Mouse (Mus musculus) liver, embryonic 14.5 days (tissue): ENCODE measurements at regions not wholly inside any gene's neighbourhood (a gene's known extent, or its start where the extent isn't known, plus 50 kb on each side); places are given as distances from the start of the nearest gene placed in this dataset.

ENCODE experiments used
- ATAC-seq: fragments of 200-750 bp; cut with Nextera tagmentation; 2 replicates; pipeline ENCODE4 v1.8.0; 2017; ENCODE audit warnings: moderate number of reproducible peaks, mild to moderate bottlenecking, moderate library complexity; ENCODE audit not compliant: insufficient read depth
- DNase-seq, 3 experiments: peaks; one replicate each; pipeline ENCODE4 v3.0.0-alpha.2; 2012 to 2013; ENCODE audit warnings: low read depth in 3 of 3, low spot score in 3 of 3
- H3K27ac ChIP-seq: fragments of 300-500 bp; sonication (generic); 2 replicates; pipeline ENCODE4 v1.5.1; 2014; ENCODE audit warnings: moderate library complexity, mild to moderate bottlenecking, control low read depth, inconsistent platforms
- H3K27me3 ChIP-seq: fragments of 300-500 bp; sonication (generic); 2 replicates; pipeline ENCODE4 v1.6.1; 2014; ENCODE audit warnings: mild to moderate bottlenecking, low read length, moderate library complexity; ENCODE audit not compliant: control insufficient read depth, insufficient read depth
- H3K36me3 ChIP-seq: fragments of 300-500 bp; sonication (generic); replicated peaks from 2 replicates; pipeline ENCODE4 v1.6.1; 2014; ENCODE audit warnings: low read depth; ENCODE audit not compliant: control insufficient read depth, insufficient read depth
- H3K4me1 ChIP-seq, 2 experiments: fragments of 200-500 bp in 1 of 2; fragments of 300-500 bp in 1 of 2; sonication (generic) in 1 of 2; replicated peaks; 2 replicates each; pipeline ENCODE4 v1.6.1; 2012 to 2014; ENCODE audit warnings: antibody characterized with exemption in 1 of 2, inconsistent platforms in 1 of 2, low read length in 1 of 2; ENCODE audit not compliant: control insufficient read depth in 2 of 2, insufficient read depth in 2 of 2
- H3K4me2 ChIP-seq: fragments of 300-500 bp; sonication (generic); 2 replicates; pipeline ENCODE4 v1.6.1; 2014; ENCODE audit warnings: low read depth, mild to moderate bottlenecking, control low read depth, moderate library complexity
- H3K4me3 ChIP-seq, 2 experiments: fragments of 200-500 bp in 1 of 2; fragments of 300-500 bp in 1 of 2; sonication (generic) in 1 of 2; 2 replicates each; pipeline ENCODE4 v1.5.1; 2012 to 2014; ENCODE audit warnings: low read depth in 2 of 2, low read length in 2 of 2, mild to moderate bottlenecking in 2 of 2, control low read depth in 1 of 2, inconsistent platforms in 1 of 2, moderate library complexity in 1 of 2; ENCODE audit not compliant: insufficient read depth in 1 of 2
- H3K9ac ChIP-seq: fragments of 300-500 bp; sonication (generic); replicated peaks from 2 replicates; pipeline ENCODE4 v1.6.1; 2014; ENCODE audit warnings: mild to moderate bottlenecking, control low read depth, moderate library complexity
- H3K9me3 ChIP-seq: fragments of 300-500 bp; sonication (generic); 2 replicates; pipeline ENCODE4 v1.6.1; 2016; ENCODE audit warnings: low read length, mixed read lengths; ENCODE audit not compliant: control insufficient read depth
- CTCF ChIP-seq: IDR thresholded peaks from 2 replicates; pipeline ENCODE4 v1.5.1; 2016; ENCODE audit warnings: antibody characterized with exemption, low read depth, control low read depth
- EP300 ChIP-seq: IDR thresholded peaks from 2 replicates; pipeline ENCODE4 v1.6.1; 2016; ENCODE audit warnings: antibody characterized with exemption, low read depth
- WGBS: fragments of 180-500 bp; shearing (Covaris S2); extraction: QIAGEN DNeasy Blood & Tissue Kit; methylation state at CpG from one replicate; pipeline ENCODE4 v1.1.7; 2014; ENCODE audit not compliant: insufficient replicate concordance; 5-methylcytosine and 5-hydroxymethylcytosine counted together

DNA sequence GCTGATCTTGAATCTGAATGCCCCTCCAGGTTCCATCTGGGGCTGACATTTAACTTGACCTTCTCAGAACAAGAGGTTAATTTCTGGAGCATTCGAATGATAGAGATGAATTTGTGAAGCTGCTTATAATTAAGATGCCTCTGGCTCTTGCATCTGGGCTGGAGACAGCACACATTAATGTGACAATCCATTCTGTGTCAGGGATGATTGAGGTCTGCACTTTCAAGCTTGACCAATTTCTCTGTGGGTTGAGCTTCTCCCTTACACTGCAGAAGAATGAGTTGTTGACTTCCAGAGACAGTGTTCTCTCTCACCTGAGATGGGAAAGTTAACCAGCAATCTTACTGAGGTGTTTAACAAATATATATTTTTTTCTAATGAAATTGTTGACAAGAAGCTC, 541.8 kb downstream of the Edem1 start:
- H3K36me3 ChIP-seq, result no peaks in the 10 kb centered on the region
- ATAC-seq, result no peak

DNA sequence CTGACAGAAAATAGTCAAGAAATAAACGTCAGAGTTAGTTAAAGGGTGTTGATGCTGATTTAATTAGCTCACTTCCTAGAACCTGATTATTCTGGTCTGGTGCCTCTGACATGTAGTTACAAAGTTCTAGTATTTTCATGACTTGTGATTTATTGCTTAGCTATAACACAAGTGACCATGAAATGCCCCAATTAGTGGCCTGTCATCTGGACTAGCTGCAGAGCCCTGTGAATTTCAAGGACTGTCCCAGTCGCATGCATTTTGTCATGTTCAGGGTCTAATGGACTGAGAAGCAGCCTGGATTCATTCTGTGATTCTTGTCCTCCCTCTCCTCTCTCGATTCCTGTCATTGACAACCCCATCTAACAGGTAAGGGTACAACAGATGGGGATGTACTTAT, 543.5 kb downstream of the Edem1 start:
- no peak overlapping the region for H3K4me2 ChIP-seq
- TF ChIP-seq CTCF, result no peak
- TF ChIP-seq EP300, result no peak
- H3K4me3 ChIP-seq, result no peak overlapping the region
- H3K27ac ChIP-seq, result no peak overlapping the region
- H3K4me1 ChIP-seq, result no peaks in the 10 kb centered on the region
- H3K9ac ChIP-seq, result no peak overlapping the region
- ATAC-seq, result no peak
- whole genome bisulfite sequencing, result 25% methylated on average over 3 of the region's 3 CpGs
- H3K27me3 ChIP-seq, result no peaks in the 10 kb centered on the region
- no peaks in the 10 kb centered on the region for H3K36me3 ChIP-seq
- no peaks in the 10 kb centered on the region for H3K9me3 ChIP-seq
- no peak for DNase-seq

More for the DNA sequence above, 541.8 kb downstream of the Edem1 start:
- DNase-seq, result no peak
- H3K4me1 ChIP-seq, result no peaks in the 10 kb centered on the region
- H3K4me2 ChIP-seq, result no peak overlapping the region
- no peak overlapping the region for H3K9ac ChIP-seq
- 19% methylated on average over 1 of the region's 1 CpGs for WGBS
- no peaks in the 10 kb centered on the region for H3K9me3 ChIP-seq
- H3K27ac ChIP-seq, result no peak overlapping the region
- H3K4me3 ChIP-seq, result no peak overlapping the region
- TF ChIP-seq CTCF (no peak), EP300 (no peak)
- H3K27me3 ChIP-seq, result no peaks in the 10 kb centered on the region

DNA sequence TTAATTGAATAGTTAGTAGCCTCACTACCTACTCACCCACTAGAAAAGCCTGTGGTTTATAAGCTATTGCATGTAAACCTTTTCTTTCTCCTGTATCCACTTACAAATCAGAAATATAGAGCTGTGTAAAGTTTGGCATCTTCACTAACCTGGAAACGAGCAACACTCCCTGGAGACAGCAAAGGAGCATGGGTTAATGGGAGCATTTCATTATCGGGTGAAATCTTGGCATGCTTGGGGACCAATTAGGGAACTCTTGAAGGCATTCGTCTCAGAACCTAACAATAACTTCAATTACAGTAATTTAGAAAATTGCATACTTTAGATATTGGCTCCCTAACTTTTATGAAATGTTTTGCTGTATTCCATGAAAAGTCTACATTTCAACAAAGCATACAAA, 558.8 kb downstream of the Edem1 start:
- Histone ChIP-seq H3K27me3 (no peaks in the 10 kb centered on the region), H3K4me1 (no peaks in the 10 kb centered on the region), H3K9ac (no peak overlapping the region), H3K4me2 (no peak overlapping the region), H3K4me3 (no peak overlapping the region), H3K36me3 (no peaks in the 10 kb centered on the region), H3K27ac (no peak overlapping the region), H3K9me3 (no peaks in the 10 kb centered on the region)
- WGBS, result 40% methylated on average over 3 of the region's 3 CpGs
- TF ChIP-seq EP300 (no peak), CTCF (no peak)
- no peak for DNase-seq
- no peak for ATAC-seq

DNA sequence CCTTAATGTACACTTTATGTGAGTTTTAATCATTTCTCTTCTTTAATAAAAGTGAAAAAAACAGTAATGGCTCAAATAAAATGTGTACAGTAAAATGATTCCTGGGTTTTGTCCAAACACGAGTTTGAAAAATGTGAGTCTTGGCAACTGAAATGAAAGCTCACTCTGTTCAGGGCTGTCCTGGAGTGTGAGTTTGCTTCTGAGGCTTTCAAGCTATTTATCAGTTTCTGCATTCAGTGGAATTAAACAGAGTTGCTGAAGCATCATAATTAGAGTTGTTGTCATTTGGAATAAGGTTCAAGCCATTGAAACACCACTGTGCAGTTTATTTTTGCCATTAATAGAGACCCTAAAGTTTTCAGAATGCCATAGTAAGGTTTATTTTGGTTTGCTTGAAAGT, 561.3 kb downstream of the Edem1 start:
- Histone ChIP-seq H3K9me3 (no peaks in the 10 kb centered on the region), H3K27ac (no peak overlapping the region), H3K4me3 (no peak overlapping the region), H3K4me1 (no peaks in the 10 kb centered on the region), H3K27me3 (no peaks in the 10 kb centered on the region), H3K36me3 (no peaks in the 10 kb centered on the region), H3K9ac (no peak overlapping the region), H3K4me2 (no peak overlapping the region)
- TF ChIP-seq CTCF, result no peak
- TF ChIP-seq EP300, result no peak
- WGBS, result 40% methylated on average over 1 of the region's 1 CpGs
- no peak for DNase-seq
- no peak for ATAC-seq

DNA sequence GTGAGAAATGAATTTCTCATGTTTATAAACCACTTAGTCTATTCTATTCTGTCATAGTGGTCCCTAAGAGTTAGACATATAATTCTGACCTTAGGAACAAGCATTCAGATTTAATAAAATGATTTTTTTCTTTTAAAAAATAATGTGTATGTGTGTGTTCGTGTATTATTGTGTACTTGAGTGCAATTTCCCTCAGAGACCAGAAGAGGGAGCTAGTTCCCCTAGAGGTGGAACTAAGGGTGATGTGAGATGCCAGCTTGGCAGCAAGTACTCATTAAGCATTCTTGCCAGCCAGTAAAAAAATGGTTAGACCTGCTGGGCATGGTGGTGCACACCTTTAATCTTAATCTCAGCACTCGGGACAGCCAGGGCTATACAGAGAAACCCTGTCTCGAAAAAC, 570.2 kb downstream of the Edem1 start:
- H3K4me1 ChIP-seq, result no peaks in the 10 kb centered on the region
- H3K36me3 ChIP-seq, result no peaks in the 10 kb centered on the region
- no peak overlapping the region for H3K4me2 ChIP-seq
- no peak for ATAC-seq
- no peak for DNase-seq
- no peak overlapping the region for H3K4me3 ChIP-seq
- H3K27ac ChIP-seq, result no peak overlapping the region
- no peaks in the 10 kb centered on the region for H3K27me3 ChIP-seq
- TF ChIP-seq EP300 (no peak), CTCF (peak; percentile 27; the same call in 1 of the 2 replicates)
- H3K9me3 ChIP-seq, result no peaks in the 10 kb centered on the region
- 44% methylated on average over 3 of the region's 3 CpGs for WGBS
- no peak overlapping the region for H3K9ac ChIP-seq
